Mouse (Mus musculus) adrenal gland, adult 18-20 months (tissue): ENCODE measurements at regions not wholly inside any gene's neighbourhood (a gene's known extent, or its start where the extent isn't known, plus 50 kb on each side); places are given as distances from the start of the nearest gene placed in this dataset.

Source experiments
- DNase-seq, 2 experiments: peaks; one replicate each; pipeline ENCODE4 v3.0.0; 2021 to 2022; ENCODE audit warnings: low spot score in 2 of 2

- peak in 1 of 2 experiments; percentile 15 for DNase-seq
Observed at GRCm38 (mm10) chr1:44497313-44497712, 54.0 kb upstream of the Gulp1 start.
